Mouse (Mus musculus): ENCODE data around the gene Fam166b.

DNA sequence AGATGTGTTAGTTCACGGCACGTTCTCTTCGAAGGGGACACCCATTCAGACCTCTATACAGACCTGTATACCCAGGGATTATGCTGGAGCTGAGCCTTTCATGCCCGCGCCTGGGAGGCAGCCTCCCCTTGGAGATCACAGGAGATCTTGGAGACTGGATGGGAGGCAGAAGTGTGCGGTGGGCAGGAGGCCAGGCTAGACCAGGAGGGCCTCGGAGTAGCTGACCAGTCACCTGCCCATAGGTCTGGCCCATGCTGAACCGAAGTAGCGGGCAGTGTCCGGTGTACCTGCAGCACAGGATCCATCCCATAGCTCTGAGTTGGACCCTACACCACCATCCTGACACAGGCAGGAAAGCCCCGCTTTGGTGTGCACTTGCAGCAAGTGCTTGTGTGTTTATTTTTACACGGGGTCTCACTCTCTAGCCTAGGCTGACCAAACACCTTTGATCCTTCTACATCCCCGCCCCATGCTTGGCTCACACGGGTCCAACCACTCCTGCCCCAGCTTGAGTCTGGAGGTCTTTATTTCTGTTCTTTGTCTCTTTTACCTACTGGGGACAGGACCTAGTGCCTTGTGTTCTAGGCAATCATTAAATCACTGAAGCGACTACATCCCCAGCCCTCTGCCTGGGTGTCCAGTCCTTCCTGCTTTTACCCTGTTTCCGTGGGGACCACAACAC, 613 bp downstream of the Fam166b start:
- TF ChIP-seq POLR2A (IDR thresholded peaks at IDR 0.05; ENCODE audit: low read depth, low read length): no peak
- no peak for TF ChIP-seq CTCF (IDR thresholded peaks at IDR 0.05; ENCODE audit: extremely low read depth, insufficient read depth, insufficient read length, insufficient replicate concordance)

All from spleen, adult 2 months (tissue).